Mouse (Mus musculus) intestine, embryonic 14.5 days (tissue): ENCODE data around the gene Hbq1b. TPM values are rescaled to one million over a fixed set of nuclear protein-coding genes. Genes with fewer than 3 reads are reported as not detected.
"Not testable (repeated sequence)": the region's sequence is repeated elsewhere in the genome, so short reads cannot be mapped to it uniquely, and the experiment has no call there.

Experiments
- ATAC-seq: fragments of 200-750 bp; cut with Nextera tagmentation; replicated peaks from 2 replicates; pipeline ENCODE4 v1.8.0; 2017; ENCODE audit warnings: low read depth, moderate number of reproducible peaks, moderate TSS enrichment, moderate library complexity; ENCODE audit not compliant: low FRiP score, low TSS enrichment
- DNase-seq: peaks from one replicate; pipeline ENCODE4 v3.0.0-alpha.2; 2018; ENCODE audit warnings: low spot score
- H3K27ac ChIP-seq: fragments of 300-500 bp; sonication (generic); 2 replicates; pipeline ENCODE4 v1.5.1; 2014; ENCODE audit warnings: low read depth, mild to moderate bottlenecking, control low read depth
- H3K27me3 ChIP-seq: fragments of 300-500 bp; sonication (generic); replicated peaks from 2 replicates; pipeline ENCODE4 v1.6.1; 2014; ENCODE audit warnings: low read length, control low read depth; ENCODE audit not compliant: control insufficient read depth, insufficient read depth
- H3K36me3 ChIP-seq: fragments of 300-500 bp; sonication (generic); 2 replicates; pipeline ENCODE4 v1.6.1; 2014; ENCODE audit warnings: low read length, control low read depth; ENCODE audit not compliant: control insufficient read depth, insufficient read depth
- H3K4me1 ChIP-seq: fragments of 300-500 bp; sonication (generic); replicated peaks from 2 replicates; pipeline ENCODE4 v1.6.1; 2014; ENCODE audit warnings: low read length, control low read depth, mixed read lengths; ENCODE audit not compliant: control insufficient read depth, insufficient read depth
- H3K4me2 ChIP-seq: fragments of 300-500 bp; sonication (generic); 2 replicates; pipeline ENCODE4 v1.6.1; 2014; ENCODE audit warnings: low read length
- H3K4me3 ChIP-seq: fragments of 300-500 bp; sonication (generic); 2 replicates; pipeline ENCODE4 v1.5.1; 2014; ENCODE audit warnings: low read depth, low read length, control low read depth, mixed read lengths
- H3K9ac ChIP-seq: fragments of 300-500 bp; sonication (generic); 2 replicates; pipeline ENCODE4 v1.6.1; 2014; ENCODE audit warnings: mild to moderate bottlenecking, low read length
- H3K9me3 ChIP-seq: fragments of 300-500 bp; sonication (generic); 2 replicates; pipeline ENCODE4 v1.6.1; 2016; ENCODE audit warnings: low read length, control low read depth; ENCODE audit not compliant: control insufficient read depth
- WGBS: fragments of 180-500 bp; shearing (Covaris S2); extraction: QIAGEN DNeasy Blood & Tissue Kit; methylation state at CpG from one replicate; pipeline ENCODE4 v1.1.7; 2014; 5-methylcytosine and 5-hydroxymethylcytosine counted together
- polyA plus RNA-seq: library from polyadenylated mRNA; unstranded; fragments of >200 nt; fragmentation: Nextera tagmentation; extraction: Ambion mirVana; gene quantifications from 2 replicates; pipeline ENCODE4 v1.2.1, GENCODE M21; 2014

Hbq1b gene
- polyA plus RNA-seq: 0.45 and 0.58 TPM in 2 replicates

DNA sequence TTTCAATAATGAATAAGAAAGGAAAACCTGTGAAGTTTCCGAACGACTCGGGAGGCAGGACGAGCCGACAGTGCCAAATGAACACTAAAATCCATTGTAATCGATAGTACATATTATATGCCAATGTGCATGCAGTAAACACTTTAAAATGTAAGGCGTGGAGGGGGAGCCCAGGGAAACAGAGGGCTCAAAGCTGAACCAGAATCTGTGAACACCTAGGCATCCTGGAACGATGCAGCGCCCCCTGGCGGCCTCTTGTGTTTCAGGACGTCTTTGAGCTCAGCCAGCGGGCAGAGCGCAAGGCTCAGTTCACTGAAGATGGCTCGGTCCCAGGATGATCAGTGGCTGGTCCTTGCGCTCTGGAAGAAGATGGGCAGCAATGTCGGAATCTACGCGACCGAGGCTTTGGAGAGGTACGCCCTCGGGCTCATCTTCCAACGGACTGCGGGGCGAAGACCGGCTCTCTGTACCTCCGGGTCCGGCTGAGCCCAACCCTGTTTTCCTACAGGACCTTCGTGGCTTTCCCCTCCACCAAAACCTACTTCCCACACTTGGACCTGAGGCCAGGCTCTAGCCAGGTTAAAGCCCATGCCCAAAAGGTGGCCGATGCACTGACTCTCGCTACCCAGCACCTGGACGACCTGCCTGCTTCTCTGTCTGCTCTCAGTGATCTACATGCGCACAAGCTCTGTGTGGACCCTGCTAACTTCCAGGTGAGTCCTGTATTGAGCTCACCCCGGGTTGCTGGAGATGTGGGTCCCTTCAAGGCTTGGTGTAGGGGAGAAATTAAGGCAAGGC is at the start of gene Hbq1b:
Hbq1b (plus strand) TSS at position 271 of the 798 bp plus-strand sequence.
- WGBS: 20% methylated on average over 30 of the region's 33 CpGs
- ATAC-seq (peak; percentile 48; the same call in 1 of the 2 replicates), DNase-seq (peak; percentile 79)
- not testable (repeated sequence) for H3K27me3 ChIP-seq, H3K4me3 ChIP-seq, H3K4me1 ChIP-seq, H3K36me3 ChIP-seq, H3K27ac ChIP-seq, H3K9me3 ChIP-seq, H3K9ac ChIP-seq
- peak within 1 kb of the TSS; percentile 41 for H3K4me2 ChIP-seq

- Histone ChIP-seq H3K9me3 (no peaks in the 10 kb centered on the region), H3K4me2 (no peak overlapping the region), H3K36me3 (peaks cover 67% of the 10 kb centered on the region), H3K27ac (no peak overlapping the region), H3K9ac (no peak overlapping the region), H3K4me3 (no peak overlapping the region), H3K27me3 (no peaks in the 10 kb centered on the region), H3K4me1 (peaks cover 19% of the 10 kb centered on the region)
- WGBS: 94% methylated on average over 3 of the region's 3 CpGs
- no peak for ATAC-seq
- no peak for DNase-seq
Measured at GRCm38 (mm10) chr11:32237411-32237795, 49.4 kb upstream of the Hbq1b start.

GRCm38 (mm10) chr11:32238093-32238860 is 48.5 kb upstream of the Hbq1b start:
- ATAC-seq (no peak; the same call in 1 of the 2 replicates), DNase-seq (peak; percentile 89)
- WGBS: 68% methylated on average over 5 of the region's 5 CpGs
- H3K4me3 ChIP-seq: no peak overlapping the region
- peaks cover 59% of the 10 kb centered on the region for H3K36me3 ChIP-seq
- H3K4me2 ChIP-seq: no peak overlapping the region
- H3K9me3 ChIP-seq: no peaks in the 10 kb centered on the region
- no peaks in the 10 kb centered on the region for H3K27me3 ChIP-seq
- peaks cover 19% of the 10 kb centered on the region for H3K4me1 ChIP-seq
- H3K9ac ChIP-seq: no peak overlapping the region
- no peak overlapping the region for H3K27ac ChIP-seq

DNA sequence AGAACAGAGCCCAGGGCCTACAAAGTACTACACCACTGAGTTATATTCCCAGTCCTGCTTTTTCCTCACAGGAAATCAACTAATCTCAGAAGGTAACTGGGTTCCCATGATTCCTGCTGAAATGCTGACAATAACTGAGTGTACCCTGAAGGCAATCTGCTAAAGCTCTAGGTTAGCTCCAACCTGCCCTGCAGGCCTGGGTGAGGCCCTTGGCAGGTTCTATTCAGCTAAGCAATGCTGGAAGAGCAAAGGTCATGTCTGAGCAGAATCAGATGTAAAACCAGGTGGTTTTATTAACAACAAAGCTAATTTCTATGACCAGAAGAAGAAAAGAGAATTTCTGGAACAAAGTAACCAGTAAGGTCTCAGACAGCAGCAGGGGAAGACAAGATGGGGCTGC is 45.4 kb upstream of the Hbq1b start:
- H3K27ac ChIP-seq: no peak overlapping the region
- ATAC-seq: no peak
- H3K27me3 ChIP-seq: no peaks in the 10 kb centered on the region
- H3K4me2 ChIP-seq: no peak overlapping the region
- H3K4me3 ChIP-seq: no peak overlapping the region
- peaks cover 51% of the 10 kb centered on the region for H3K36me3 ChIP-seq
- no peak overlapping the region for H3K9ac ChIP-seq
- DNase-seq: peak; percentile 47
- H3K9me3 ChIP-seq: no peaks in the 10 kb centered on the region
- H3K4me1 ChIP-seq: peaks cover 2% of the 10 kb centered on the region; the same call in 1 of the 2 replicates

- no peaks in the 10 kb centered on the region; the same call in 1 of the 2 replicates for H3K4me1 ChIP-seq
Measured at GRCm38 (mm10) chr11:32242209-32242608, 44.6 kb upstream of the Hbq1b start.

GRCm38 (mm10) chr11:32243205-32243955 is 43.4 kb upstream of the Hbq1b start:
- DNase-seq: peak; percentile 39
- H3K4me1 ChIP-seq: no peaks in the 10 kb centered on the region; the same call in 1 of the 2 replicates
- no peaks in the 10 kb centered on the region for H3K27me3 ChIP-seq
- no peak overlapping the region for H3K9ac ChIP-seq
- no peak overlapping the region for H3K4me2 ChIP-seq
- H3K27ac ChIP-seq: no peak overlapping the region
- WGBS: 64% methylated on average over 7 of the region's 7 CpGs
- H3K4me3 ChIP-seq: no peak overlapping the region
- no peak for ATAC-seq
- no peaks in the 10 kb centered on the region for H3K9me3 ChIP-seq
- peaks cover 67% of the 10 kb centered on the region for H3K36me3 ChIP-seq

More at GRCm38 (mm10) chr11:32242209-32242608, 44.6 kb upstream of the Hbq1b start:
- DNase-seq (peak; percentile 43), ATAC-seq (no peak)
- Histone ChIP-seq H3K27me3 (no peaks in the 10 kb centered on the region), H3K36me3 (peaks cover 55% of the 10 kb centered on the region), H3K9ac (no peak overlapping the region), H3K4me2 (no peak overlapping the region), H3K9me3 (no peaks in the 10 kb centered on the region), H3K4me3 (no peak overlapping the region), H3K27ac (no peak overlapping the region)
- WGBS: 87% methylated on average over 3 of the region's 3 CpGs

GRCm38 (mm10) chr11:32244064-32244463 is 42.7 kb upstream of the Hbq1b start:
- H3K4me3 ChIP-seq: no peak overlapping the region
- WGBS: 83% methylated on average over 3 of the region's 3 CpGs
- no peaks in the 10 kb centered on the region; the same call in 1 of the 2 replicates for H3K4me1 ChIP-seq
- H3K27ac ChIP-seq: no peak overlapping the region
- H3K9ac ChIP-seq: no peak overlapping the region
- H3K9me3 ChIP-seq: no peaks in the 10 kb centered on the region
- no peak for ATAC-seq
- peaks cover 65% of the 10 kb centered on the region for H3K36me3 ChIP-seq
- no peak overlapping the region for H3K4me2 ChIP-seq
- no peaks in the 10 kb centered on the region for H3K27me3 ChIP-seq
- DNase-seq: no peak

DNA sequence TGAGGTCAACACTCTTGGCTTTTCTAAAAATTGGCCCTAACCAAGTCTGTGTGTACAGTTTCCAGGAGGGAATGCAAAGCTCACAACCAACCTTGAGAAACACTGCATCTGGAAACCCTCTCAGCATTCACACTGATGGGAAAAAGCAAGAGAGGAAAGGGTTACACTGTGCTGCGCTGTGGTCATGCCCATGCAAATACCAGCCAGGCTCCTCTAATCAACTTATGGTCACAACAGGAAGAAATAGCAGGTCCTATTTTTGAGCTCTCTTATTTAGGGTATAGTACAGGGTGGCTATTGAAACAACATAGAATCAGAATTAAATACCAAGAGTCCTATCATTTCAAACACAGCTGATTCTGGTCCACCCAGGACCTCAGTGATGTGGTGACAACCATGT is 42.1 kb upstream of the Hbq1b start:
- no peak for ATAC-seq
- Histone ChIP-seq H3K4me3 (no peak overlapping the region), H3K4me2 (no peak overlapping the region), H3K9ac (no peak overlapping the region), H3K27me3 (no peaks in the 10 kb centered on the region), H3K9me3 (no peaks in the 10 kb centered on the region), H3K36me3 (peaks cover 65% of the 10 kb centered on the region), H3K4me1 (no peaks in the 10 kb centered on the region; the same call in 1 of the 2 replicates), H3K27ac (no peak overlapping the region)
- DNase-seq: no peak
- WGBS: 93% methylated on average over 1 of the region's 1 CpGs
